Comparison of ENCODE assay signal across 8 mouse cellular contexts in genomic region chr7:81570752-81571107, GRCm38 (mm10). TPM values are rescaled to one million over a fixed set of nuclear protein-coding genes. Genes with fewer than 3 reads are reported as not detected.
DNase-seq lines count a peak whose midpoint lies in the region; ATAC-seq and TF ChIP-seq lines count a peak whose summit lies in the region.

No protein-coding gene starts in this region.

- no peak for TF ChIP-seq CTCF in testis, adult 2 months (IDR thresholded peaks at IDR 0.05; ENCODE audit: control insufficient read depth, insufficient read depth, insufficient replicate concordance, low read depth, low read length)

- DNase-seq in cerebellum, postnatal 14 days = no peak
- no peak for DNase-seq in testis, postnatal 14 days (ENCODE audit: low spot score)
- no peak for DNase-seq in thymus, postnatal 25 days
- DNase-seq in embryo, embryonic 10.5 days (ENCODE audit: low spot score) = no peak
- no peak for DNase-seq in cerebellum, adult 8-10 months

- H3K27ac ChIP-seq in testis, adult 2 months (ENCODE audit: control insufficient read depth, insufficient read depth, low read depth, low read length) = peak overlapping the region; percentile 56; the same call in 1 of the 2 replicates
- H3K27ac ChIP-seq in liver, embryonic 15.5 days (replicated peaks) = 0 out of 2 replicates have a peak overlapping the region, but pooled peaks have one; percentile 4

- H3K9ac ChIP-seq in liver, embryonic 15.5 days = peak overlapping the region; percentile 93; the same call in 1 of the 2 replicates

- ATAC-seq in cerebellum, adult (ENCODE audit: insufficient number of reproducible peaks, low FRiP score, low TSS enrichment) = peak; percentile 38; the same call in 1 of the 2 replicates
- ATAC-seq in liver, embryonic 15.5 days (ENCODE audit: insufficient read depth) = peak; percentile 6; the same call in 1 of the 2 replicates

- H3K4me2 ChIP-seq in liver, embryonic 15.5 days = peak overlapping the region; percentile 78

- H3K4me3 ChIP-seq in testis, adult 2 months (ENCODE audit: control insufficient read depth, low read depth, low read length) = peak overlapping the region; percentile 99
- H3K4me3 ChIP-seq in liver, embryonic 15.5 days (replicated peaks) = peak overlapping the region; percentile 90

- H3K9me3 ChIP-seq in liver, embryonic 15.5 days (replicated peaks) = no peaks in the 10 kb centered on the region

- H3K36me3 ChIP-seq in testis, adult 2 months (ENCODE audit: control insufficient read depth, insufficient read depth, low read length) = peaks cover 2% of the 10 kb centered on the region; the same call in 1 of the 2 replicates
- H3K36me3 ChIP-seq in liver, embryonic 15.5 days (replicated peaks) = peaks cover 10% of the 10 kb centered on the region

- peaks cover 2% of the 10 kb centered on the region; the same call in 1 of the 2 replicates for H3K4me1 ChIP-seq in testis, adult 2 months (ENCODE audit: control insufficient read depth, insufficient read depth, low read length)
- peaks cover 28% of the 10 kb centered on the region for H3K4me1 ChIP-seq in liver, embryonic 15.5 days (replicated peaks)

- no peaks in the 10 kb centered on the region for H3K27me3 ChIP-seq in testis, adult 2 months (ENCODE audit: control insufficient read depth, insufficient read depth, low read length)
- 0 out of 2 replicates have a peak, but pooled peaks cover under 1% of the 10 kb centered on the region for H3K27me3 ChIP-seq in liver, embryonic 15.5 days

- TF ChIP-seq POLR2A in testis, adult 2 months (IDR thresholded peaks at IDR 0.05; ENCODE audit: control insufficient read depth, low read depth, low read length) = no peak

- 4% methylated on average over 5 of the region's 5 CpGs for WGBS in liver, embryonic 15.5 days (ENCODE audit: insufficient replicate concordance)

RNA-seq across cellular contexts. Expression of gene Whamm, which starts 0.3 kb away (rescaled TPM):
- polyA plus RNA-seq in testis, adult 2 months (2012; rRNA removed) = 22.9 and 27.4 TPM in 2 replicates
- 4.9 and 5.2 TPM in 2 replicates for polyA plus RNA-seq in liver, embryonic 15.5 days (2015; fragmentation: Nextera tagmentation; extraction: Ambion mirVana)

RNA-seq across cellular contexts. Expression of gene Fsd2, which starts 4.0 kb away (rescaled TPM):
- polyA plus RNA-seq in testis, adult 2 months (2012; rRNA removed) = 0.16 and 0.43 TPM in 2 replicates
- 0.31 and 0.47 TPM in 2 replicates for polyA plus RNA-seq in liver, embryonic 15.5 days (2015; fragmentation: Nextera tagmentation; extraction: Ambion mirVana)
